Mouse (Mus musculus) forebrain, embryonic 14.5 days (tissue): ENCODE data around the gene Tmprss6. TPM values are rescaled to one million over a fixed set of nuclear protein-coding genes. Genes with fewer than 3 reads are reported as not detected.

Source experiments
- ATAC-seq: fragments of 200-750 bp; cut with Nextera tagmentation; 2 replicates; pipeline ENCODE4 v1.8.0; 2017; ENCODE audit warnings: mild to moderate bottlenecking, moderate library complexity
- DNase-seq: peaks from one replicate; pipeline ENCODE4 v3.0.0-alpha.2; 2015; ENCODE audit warnings: low spot score
- H3K27ac ChIP-seq: fragments of 300-500 bp; sonication (generic); 2 replicates; pipeline ENCODE4 v1.5.1; 2014; ENCODE audit warnings: low read depth, mild to moderate bottlenecking, control low read depth, low read length, moderate library complexity
- H3K27me3 ChIP-seq: fragments of 300-500 bp; sonication (generic); replicated peaks from 2 replicates; pipeline ENCODE4 v1.6.1; 2014; ENCODE audit warnings: low read length, control low read depth, mixed read lengths; ENCODE audit not compliant: control insufficient read depth, insufficient read depth
- H3K36me3 ChIP-seq: fragments of 300-500 bp; sonication (generic); 2 replicates; pipeline ENCODE4 v1.6.1; 2014; ENCODE audit warnings: low read length, control low read depth; ENCODE audit not compliant: control insufficient read depth, insufficient read depth
- H3K4me1 ChIP-seq: fragments of 300-500 bp; sonication (generic); 2 replicates; pipeline ENCODE4 v1.6.1; 2014; ENCODE audit warnings: antibody characterized with exemption, low read length, control low read depth; ENCODE audit not compliant: control insufficient read depth, insufficient read depth
- H3K4me2 ChIP-seq: fragments of 300-500 bp; sonication (generic); 2 replicates; pipeline ENCODE4 v1.6.1; 2014; ENCODE audit warnings: mild to moderate bottlenecking, control low read depth, low read length
- H3K4me3 ChIP-seq: fragments of 300-500 bp; sonication (generic); 2 replicates; pipeline ENCODE4 v1.5.1; 2014; ENCODE audit warnings: low read depth, low read length, control low read depth
- H3K9ac ChIP-seq: fragments of 300-500 bp; sonication (generic); 2 replicates; pipeline ENCODE4 v1.6.1; 2014; ENCODE audit warnings: mild to moderate bottlenecking, low read length, control low read depth, moderate library complexity
- H3K9me3 ChIP-seq: fragments of 300-500 bp; sonication (generic); replicated peaks from 2 replicates; pipeline ENCODE4 v1.6.1; 2016; ENCODE audit warnings: low read length, control low read depth, mixed read lengths; ENCODE audit not compliant: control insufficient read depth
- WGBS: fragments of 180-500 bp; shearing (Covaris S2); extraction: QIAGEN DNeasy Blood & Tissue Kit; methylation state at CpG from one replicate; pipeline ENCODE4 v1.1.7; 2014; 5-methylcytosine and 5-hydroxymethylcytosine counted together
- polyA plus RNA-seq: library from polyadenylated mRNA; unstranded; fragments of >200 nt; fragmentation: Nextera tagmentation; extraction: Ambion mirVana; gene quantifications from 2 replicates; pipeline ENCODE4 v1.2.1, GENCODE M21; 2014

Tmprss6 gene
- 0.20 and 0.47 TPM in 2 replicates for polyA plus RNA-seq

GRCm38 (mm10) chr15:78468379-78468937 is at the start of gene Tmprss6:
Gene Tmprss6 (minus strand): TSS chr15:78468634.
- Histone ChIP-seq H3K4me1 (no peaks in the 10 kb centered on the region), H3K9ac (no peak within 1 kb of the TSS), H3K4me2 (no peak within 1 kb of the TSS), H3K27me3 (no peaks in the 10 kb centered on the region), H3K27ac (no peak within 1 kb of the TSS), H3K36me3 (no peaks in the 10 kb centered on the region), H3K4me3 (no peak within 1 kb of the TSS), H3K9me3 (no peaks in the 10 kb centered on the region)
- 84% methylated on average over 7 of the region's 7 CpGs for WGBS
- DNase-seq (no peak), ATAC-seq (no peak)

GRCm38 (mm10) chr15:78518221-78518620 is 49.8 kb upstream of the Tmprss6 start:
- ATAC-seq (no peak), DNase-seq (no peak)
- Histone ChIP-seq H3K9me3 (no peaks in the 10 kb centered on the region), H3K36me3 (no peaks in the 10 kb centered on the region), H3K27ac (no peak overlapping the region), H3K4me3 (no peak overlapping the region), H3K4me1 (0 out of 2 replicates have a peak, but pooled peaks cover 5% of the 10 kb centered on the region), H3K9ac (no peak overlapping the region), H3K4me2 (no peak overlapping the region), H3K27me3 (no peaks in the 10 kb centered on the region)
- WGBS: 78% methylated on average over 7 of the region's 7 CpGs

GRCm38 (mm10) chr15:78515759-78516158 is 47.3 kb upstream of the Tmprss6 start:
- Histone ChIP-seq H3K27ac (no peak overlapping the region), H3K36me3 (no peaks in the 10 kb centered on the region), H3K4me2 (no peak overlapping the region), H3K9me3 (no peaks in the 10 kb centered on the region), H3K27me3 (no peaks in the 10 kb centered on the region), H3K4me3 (no peak overlapping the region), H3K9ac (no peak overlapping the region), H3K4me1 (0 out of 2 replicates have a peak, but pooled peaks cover 5% of the 10 kb centered on the region)
- DNase-seq (no peak), ATAC-seq (no peak)
- WGBS: 93% methylated on average over 6 of the region's 6 CpGs

GRCm38 (mm10) chr15:78514393-78515146 is 46.1 kb upstream of the Tmprss6 start:
- ATAC-seq (peak; percentile 42; the same call in 1 of the 2 replicates), DNase-seq (peak; percentile 84)
- no peaks in the 10 kb centered on the region for H3K9me3 ChIP-seq
- H3K4me3 ChIP-seq: no peak overlapping the region
- no peak overlapping the region for H3K27ac ChIP-seq
- no peaks in the 10 kb centered on the region for H3K36me3 ChIP-seq
- H3K4me1 ChIP-seq: peaks cover 7% of the 10 kb centered on the region; the same call in 1 of the 2 replicates
- no peaks in the 10 kb centered on the region for H3K27me3 ChIP-seq
- no peak overlapping the region for H3K9ac ChIP-seq
- 39% methylated on average over 7 of the region's 7 CpGs for WGBS
- no peak overlapping the region for H3K4me2 ChIP-seq

GRCm38 (mm10) chr15:78513019-78513418 is 44.6 kb upstream of the Tmprss6 start:
- DNase-seq (no peak), ATAC-seq (no peak)
- Histone ChIP-seq H3K27me3 (no peaks in the 10 kb centered on the region), H3K27ac (no peak overlapping the region), H3K4me2 (no peak overlapping the region), H3K4me1 (peaks cover 7% of the 10 kb centered on the region; the same call in 1 of the 2 replicates), H3K9me3 (no peaks in the 10 kb centered on the region), H3K36me3 (no peaks in the 10 kb centered on the region), H3K4me3 (no peak overlapping the region), H3K9ac (no peak overlapping the region)
- 88% methylated on average over 14 of the region's 14 CpGs for WGBS

GRCm38 (mm10) chr15:78511951-78512350 is 43.5 kb upstream of the Tmprss6 start:
- no peaks in the 10 kb centered on the region for H3K27me3 ChIP-seq
- no peak for DNase-seq
- H3K4me1 ChIP-seq: peaks cover 7% of the 10 kb centered on the region; the same call in 1 of the 2 replicates
- no peaks in the 10 kb centered on the region for H3K9me3 ChIP-seq
- no peak overlapping the region for H3K4me2 ChIP-seq
- WGBS: 88% methylated on average over 7 of the region's 7 CpGs
- no peak overlapping the region for H3K4me3 ChIP-seq
- no peak for ATAC-seq
- no peak overlapping the region for H3K9ac ChIP-seq
- no peak overlapping the region for H3K27ac ChIP-seq
- H3K36me3 ChIP-seq: no peaks in the 10 kb centered on the region

- DNase-seq: no peak
- 92% methylated on average over 6 of the region's 6 CpGs for WGBS
Measured at GRCm38 (mm10) chr15:78510736-78511135, 42.3 kb upstream of the Tmprss6 start.

GRCm38 (mm10) chr15:78510121-78510576 is 41.7 kb upstream of the Tmprss6 start:
- H3K9me3 ChIP-seq: no peaks in the 10 kb centered on the region
- ATAC-seq (no peak), DNase-seq (no peak)
- no peak overlapping the region; the same call in 1 of the 2 replicates for H3K9ac ChIP-seq
- WGBS: 69% methylated on average over 8 of the region's 8 CpGs
- H3K27ac ChIP-seq: no peak overlapping the region
- no peaks in the 10 kb centered on the region for H3K27me3 ChIP-seq
- no peak overlapping the region for H3K4me3 ChIP-seq
- H3K4me1 ChIP-seq: peaks cover 6% of the 10 kb centered on the region; the same call in 1 of the 2 replicates
- no peak overlapping the region for H3K4me2 ChIP-seq
- no peaks in the 10 kb centered on the region for H3K36me3 ChIP-seq

More at GRCm38 (mm10) chr15:78510736-78511135, 42.3 kb upstream of the Tmprss6 start:
- H3K9me3 ChIP-seq: no peaks in the 10 kb centered on the region
- no peak for ATAC-seq
- H3K4me3 ChIP-seq: no peak overlapping the region
- no peak overlapping the region for H3K27ac ChIP-seq
- H3K4me1 ChIP-seq: peaks cover 7% of the 10 kb centered on the region; the same call in 1 of the 2 replicates
- H3K4me2 ChIP-seq: no peak overlapping the region
- H3K36me3 ChIP-seq: no peaks in the 10 kb centered on the region
- no peaks in the 10 kb centered on the region for H3K27me3 ChIP-seq
- H3K9ac ChIP-seq: no peak overlapping the region
